Mouse (Mus musculus) liver, postnatal 0 days (tissue): ENCODE measurements around the gene Socs5. TPM values are rescaled to one million over a fixed set of nuclear protein-coding genes. Genes with fewer than 3 reads are reported as not detected.

Experiments used
- ATAC-seq: fragments of 200-750 bp; cut with Nextera tagmentation; 2 replicates; pipeline ENCODE4 v1.8.0; 2017; ENCODE audit warnings: mild to moderate bottlenecking, moderate library complexity
- DNase-seq: peaks from one replicate; pipeline ENCODE4 v3.0.0-alpha.2; 2016
- H3K27ac ChIP-seq: fragments of 300-500 bp; sonication (generic); 2 replicates; pipeline ENCODE4 v1.5.1; 2014; ENCODE audit warnings: antibody characterized with exemption, moderate library complexity, mild to moderate bottlenecking, low read depth
- H3K27me3 ChIP-seq: fragments of 300-500 bp; sonication (generic); 2 replicates; pipeline ENCODE4 v1.6.1; 2014; ENCODE audit warnings: low read length, control low read depth, mixed read lengths; ENCODE audit not compliant: insufficient read depth
- H3K36me3 ChIP-seq: fragments of 300-500 bp; sonication (generic); replicated peaks from 2 replicates; pipeline ENCODE4 v1.6.1; 2014; ENCODE audit warnings: mild to moderate bottlenecking, control low read depth, low read length, moderate library complexity, mixed read lengths; ENCODE audit not compliant: insufficient read depth
- H3K4me1 ChIP-seq: fragments of 300-500 bp; sonication (generic); 2 replicates; pipeline ENCODE4 v1.6.1; 2014; ENCODE audit warnings: antibody characterized with exemption, mild to moderate bottlenecking, control low read depth; ENCODE audit not compliant: insufficient read depth
- H3K4me2 ChIP-seq: fragments of 300-500 bp; sonication (generic); 2 replicates; pipeline ENCODE4 v1.6.1; 2014; ENCODE audit warnings: low read depth, mild to moderate bottlenecking, low read length, moderate library complexity, mixed read lengths
- H3K4me3 ChIP-seq: fragments of 300-500 bp; sonication (generic); 2 replicates; pipeline ENCODE4 v1.5.1; 2014; ENCODE audit warnings: low read depth, low read length
- H3K9ac ChIP-seq: fragments of 300-500 bp; sonication (generic); replicated peaks from 2 replicates; pipeline ENCODE4 v1.6.1; 2014; ENCODE audit warnings: mild to moderate bottlenecking, moderate library complexity
- H3K9me3 ChIP-seq: fragments of 300-500 bp; sonication (generic); 2 replicates; pipeline ENCODE4 v1.6.1; 2016; ENCODE audit warnings: mild to moderate bottlenecking, control low read depth, low read length, mixed read lengths
- CTCF ChIP-seq: sonication (generic); IDR thresholded peaks from 2 replicates; pipeline ENCODE4 v1.5.1; 2016; ENCODE audit warnings: antibody characterized with exemption, low read depth
- EP300 ChIP-seq: IDR thresholded peaks from 2 replicates; pipeline ENCODE4 v1.6.1; 2016; ENCODE audit warnings: antibody characterized with exemption, low read depth, mild to moderate bottlenecking
- WGBS: fragments of 180-500 bp; shearing (Covaris S2); extraction: QIAGEN DNeasy Blood & Tissue Kit; methylation state at CpG from one replicate; pipeline ENCODE4 v1.1.7; 2014; ENCODE audit not compliant: insufficient replicate concordance; 5-methylcytosine and 5-hydroxymethylcytosine counted together
- polyA plus RNA-seq: library from polyadenylated mRNA; unstranded; fragments of >200 nt; fragmentation: Nextera tagmentation; extraction: Ambion mirVana; gene quantifications from 2 replicates; pipeline ENCODE4 v1.2.1, GENCODE M21; 2015

The Socs5 gene
- polyA plus RNA-seq, 1 experiment from 2014 or later = 1.4 TPM

DNA sequence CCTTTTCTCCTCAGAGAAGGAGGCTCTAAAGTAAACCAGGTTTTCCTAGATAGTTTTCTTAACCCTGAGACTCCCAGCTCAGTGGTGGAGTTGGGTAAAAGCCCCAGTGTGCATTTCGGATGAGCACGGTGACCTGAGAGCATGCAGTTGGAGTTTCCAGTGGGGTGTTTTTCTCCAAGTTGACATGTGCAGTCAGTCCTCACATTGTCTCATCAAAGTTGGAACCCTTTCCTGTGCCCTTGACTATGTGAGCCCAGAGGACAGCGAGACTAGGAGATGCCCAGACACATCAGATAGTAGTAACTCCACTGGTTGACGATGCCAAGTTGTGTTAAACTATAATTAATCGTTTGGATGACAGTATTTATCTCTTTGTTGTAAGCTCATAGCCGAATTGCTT lies 28.3 kb downstream of the Socs5 start:
- WGBS = 88% methylated on average over 6 of the region's 6 CpGs
- no peak for DNase-seq
- H3K9ac ChIP-seq = no peak overlapping the region
- no peak overlapping the region for H3K4me3 ChIP-seq
- TF ChIP-seq EP300 = no peak
- no peak for TF ChIP-seq CTCF
- no peaks in the 10 kb centered on the region for H3K4me1 ChIP-seq
- no peaks in the 10 kb centered on the region for H3K36me3 ChIP-seq
- H3K4me2 ChIP-seq = no peak overlapping the region
- no peak overlapping the region for H3K27ac ChIP-seq
- no peak for ATAC-seq
- no peaks in the 10 kb centered on the region for H3K27me3 ChIP-seq
- H3K9me3 ChIP-seq = no peaks in the 10 kb centered on the region

DNA sequence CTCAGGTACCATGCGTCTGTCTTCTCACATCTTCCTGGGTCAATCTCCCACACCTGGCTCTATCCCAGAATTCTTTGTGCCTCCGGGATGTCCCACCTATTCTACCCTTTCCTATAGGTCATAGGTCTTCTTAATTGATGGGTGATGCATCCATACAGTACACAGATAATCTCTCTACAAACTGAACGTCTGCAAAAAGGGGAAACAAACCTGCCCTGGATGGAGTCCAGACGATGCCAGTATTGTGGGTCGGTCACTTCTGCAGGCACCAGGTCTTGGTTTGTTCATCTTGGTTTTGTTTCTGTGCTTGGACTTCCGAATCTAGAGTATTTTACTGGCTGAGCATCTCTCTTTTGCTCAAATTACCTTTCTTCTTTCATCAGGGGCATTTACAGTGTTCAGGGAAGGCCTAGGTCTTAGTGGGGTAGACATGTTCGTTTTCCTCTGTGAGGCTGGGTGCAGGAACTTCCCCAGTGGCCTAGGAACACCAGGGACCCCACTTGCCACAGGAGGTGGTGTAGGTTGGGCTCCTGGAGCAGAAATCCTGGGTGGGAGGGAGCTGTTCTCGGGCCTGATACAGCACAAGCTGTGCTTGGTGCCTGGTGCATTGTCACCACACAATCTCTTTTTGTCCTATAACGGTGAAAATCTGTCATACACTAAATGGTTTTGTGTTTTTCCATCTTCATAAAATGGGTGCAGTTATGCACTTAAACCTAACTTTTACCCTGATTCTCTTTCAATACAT lies 33.9 kb downstream of the Socs5 start:
- TF ChIP-seq EP300 = no peak
- TF ChIP-seq CTCF = no peak

DNA sequence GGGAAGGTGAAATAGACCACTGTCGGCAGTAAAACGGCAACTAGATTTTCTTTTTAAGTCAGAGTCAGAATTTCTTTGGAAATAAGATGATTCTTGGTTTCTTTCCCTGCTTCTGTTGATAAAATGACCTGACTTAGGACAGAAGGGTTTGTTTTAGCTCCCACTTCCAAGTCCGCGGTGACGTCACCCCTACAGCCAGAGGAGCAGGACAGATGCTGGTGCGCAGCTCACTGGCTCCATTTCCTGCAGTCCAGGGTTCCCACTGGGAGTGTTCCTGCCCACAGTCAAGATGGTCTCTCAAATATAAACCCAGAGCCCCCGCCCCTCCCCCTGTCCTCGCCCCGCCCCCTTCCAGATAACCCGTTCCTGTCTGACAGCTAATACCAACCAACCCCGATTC lies 34.8 kb downstream of the Socs5 start:
- Histone ChIP-seq H3K9me3 (no peaks in the 10 kb centered on the region), H3K36me3 (no peaks in the 10 kb centered on the region), H3K9ac (no peak overlapping the region), H3K4me1 (peaks cover 2% of the 10 kb centered on the region; the same call in 1 of the 2 replicates), H3K27ac (no peak overlapping the region), H3K27me3 (no peaks in the 10 kb centered on the region), H3K4me3 (no peak overlapping the region), H3K4me2 (peak overlapping the region; percentile 38)
- peak; percentile 54 for DNase-seq
- TF ChIP-seq CTCF (no peak), EP300 (no peak)
- WGBS = 41% methylated on average over 11 of the region's 11 CpGs
- peak; percentile 77 for ATAC-seq

More for the DNA sequence above, 33.9 kb downstream of the Socs5 start:
- Histone ChIP-seq H3K36me3 (no peaks in the 10 kb centered on the region), H3K9me3 (no peaks in the 10 kb centered on the region), H3K4me1 (peaks cover 2% of the 10 kb centered on the region; the same call in 1 of the 2 replicates), H3K27ac (no peak overlapping the region), H3K9ac (no peak overlapping the region), H3K4me2 (no peak overlapping the region), H3K4me3 (no peak overlapping the region), H3K27me3 (no peaks in the 10 kb centered on the region)
- DNase-seq = no peak
- no peak for ATAC-seq
- 62% methylated on average over 9 of the region's 9 CpGs for WGBS

DNA sequence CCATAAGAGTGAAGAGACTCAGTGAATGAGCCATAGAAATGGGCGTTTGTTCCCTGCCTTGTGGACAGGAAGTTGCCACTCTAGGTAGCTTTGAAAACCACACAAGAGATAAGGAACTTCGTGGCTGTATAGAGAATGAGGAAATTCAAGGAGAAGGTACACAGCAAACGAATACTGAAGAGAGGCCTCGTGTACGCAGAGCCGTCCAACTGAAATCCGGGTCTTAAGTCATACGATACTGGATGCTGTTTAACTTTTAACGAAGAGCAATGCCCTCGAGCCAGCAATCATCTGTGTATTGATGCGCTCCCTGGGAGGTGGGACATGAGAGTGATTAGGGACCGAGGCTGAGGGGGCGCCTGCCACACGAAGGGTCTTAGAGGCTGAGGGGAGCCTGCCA lies 35.7 kb downstream of the Socs5 start:
- Histone ChIP-seq H3K4me2 (no peak overlapping the region), H3K9ac (no peak overlapping the region), H3K27me3 (no peaks in the 10 kb centered on the region), H3K4me3 (no peak overlapping the region), H3K36me3 (no peaks in the 10 kb centered on the region), H3K4me1 (peaks cover 2% of the 10 kb centered on the region; the same call in 1 of the 2 replicates), H3K9me3 (no peaks in the 10 kb centered on the region), H3K27ac (no peak overlapping the region)
- WGBS = 33% methylated on average over 14 of the region's 14 CpGs
- DNase-seq (no peak), ATAC-seq (no peak)
- TF ChIP-seq EP300 (no peak), CTCF (no peak)

DNA sequence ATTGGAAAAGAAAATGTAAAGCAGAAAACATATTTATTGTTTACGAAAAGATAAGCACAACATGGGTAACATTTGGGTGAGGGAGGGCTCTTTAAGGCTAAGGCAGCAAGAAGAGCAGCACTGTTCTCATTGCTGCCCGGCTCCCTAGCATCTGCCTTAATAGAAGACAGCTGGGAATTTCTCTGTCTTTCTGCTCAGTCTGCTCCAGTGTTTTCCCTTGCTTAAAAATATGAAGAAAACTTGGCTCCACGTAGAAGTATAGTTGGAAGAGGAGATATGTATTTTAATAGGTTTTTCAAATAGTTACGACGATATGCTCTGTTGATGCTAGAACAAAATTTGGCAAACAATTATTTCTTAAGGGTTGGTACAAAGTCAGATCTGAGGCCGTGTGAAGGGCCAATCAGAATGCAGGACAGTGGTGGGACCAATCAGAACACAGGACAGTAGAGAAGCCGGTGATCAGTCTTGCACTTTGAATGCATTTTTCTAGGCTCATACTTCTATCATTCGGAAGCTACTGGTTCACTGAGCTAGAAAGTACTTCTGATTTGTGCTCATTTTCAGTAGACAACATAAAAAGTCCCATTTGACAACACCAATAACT lies 39.0 kb downstream of the Socs5 start:
- 80% methylated on average over 8 of the region's 8 CpGs for WGBS
- no peak for TF ChIP-seq CTCF
- TF ChIP-seq EP300 = no peak
- DNase-seq (no peak), ATAC-seq (no peak)
- Histone ChIP-seq H3K27me3 (no peaks in the 10 kb centered on the region), H3K9me3 (no peaks in the 10 kb centered on the region), H3K27ac (no peak overlapping the region), H3K4me1 (peaks cover 2% of the 10 kb centered on the region; the same call in 1 of the 2 replicates), H3K4me2 (no peak overlapping the region), H3K4me3 (no peak overlapping the region), H3K9ac (no peak overlapping the region), H3K36me3 (no peaks in the 10 kb centered on the region)

DNA sequence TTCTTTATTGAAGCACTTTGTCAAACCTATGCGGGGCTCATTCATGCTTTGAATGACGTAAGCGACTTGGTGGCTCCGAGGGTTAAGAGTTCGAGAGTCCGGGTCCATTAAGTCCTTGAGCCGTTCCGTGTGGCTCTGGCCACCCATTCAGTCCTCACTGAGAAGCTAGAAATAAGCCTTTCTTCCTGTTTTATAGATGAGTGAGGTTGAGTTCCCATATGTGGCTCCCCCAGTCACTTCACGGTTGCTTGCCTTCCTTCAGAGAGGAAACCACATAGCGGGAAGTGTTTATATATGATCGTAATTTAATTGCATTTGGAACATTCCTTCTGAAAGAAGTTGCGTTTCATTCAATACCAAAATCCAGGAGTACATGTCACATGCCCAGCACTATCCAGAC lies 42.3 kb downstream of the Socs5 start:
- 64% methylated on average over 12 of the region's 12 CpGs for WGBS
- H3K4me1 ChIP-seq = no peaks in the 10 kb centered on the region
- H3K27me3 ChIP-seq = no peaks in the 10 kb centered on the region
- no peak overlapping the region for H3K27ac ChIP-seq
- no peaks in the 10 kb centered on the region for H3K9me3 ChIP-seq
- TF ChIP-seq EP300 = no peak
- TF ChIP-seq CTCF = no peak
- DNase-seq = no peak
- no peak overlapping the region for H3K4me3 ChIP-seq
- no peaks in the 10 kb centered on the region for H3K36me3 ChIP-seq
- no peak overlapping the region for H3K9ac ChIP-seq
- no peak overlapping the region for H3K4me2 ChIP-seq
- no peak for ATAC-seq
